Mouse (Mus musculus) testis, adult 2 months (tissue): ENCODE measurements around the gene Hyal2. TPM values are rescaled to one million over a fixed set of nuclear protein-coding genes. Genes with fewer than 3 reads are reported as not detected.

Experiments
- H3K27ac ChIP-seq: fragments of 200-500 bp; 2 replicates; pipeline ENCODE4 v1.5.1; 2012; ENCODE audit warnings: low read depth, low read length; ENCODE audit not compliant: control insufficient read depth, insufficient read depth
- H3K27me3 ChIP-seq: fragments of 200-500 bp; 2 replicates; pipeline ENCODE4 v1.6.1; 2012; ENCODE audit warnings: mild to moderate bottlenecking, low read length, moderate library complexity; ENCODE audit not compliant: control insufficient read depth, insufficient read depth
- H3K36me3 ChIP-seq: fragments of 200-500 bp; 2 replicates; pipeline ENCODE4 v1.6.1; 2012; ENCODE audit warnings: mild to moderate bottlenecking, low read length; ENCODE audit not compliant: control insufficient read depth, insufficient read depth
- H3K4me1 ChIP-seq: fragments of 200-500 bp; 2 replicates; pipeline ENCODE4 v1.6.1; 2012; ENCODE audit warnings: low read length; ENCODE audit not compliant: control insufficient read depth, insufficient read depth
- H3K4me3 ChIP-seq: fragments of 200-500 bp; 2 replicates; pipeline ENCODE4 v1.5.1; 2012; ENCODE audit warnings: low read depth, mild to moderate bottlenecking, low read length, moderate library complexity, mixed read lengths; ENCODE audit not compliant: control insufficient read depth
- CTCF ChIP-seq: fragments of 200-500 bp; IDR thresholded peaks from 2 replicates; pipeline ENCODE4 v1.5.1; 2012; ENCODE audit warnings: low read depth, mild to moderate bottlenecking, inconsistent platforms, low read length, moderate library complexity; ENCODE audit not compliant: control insufficient read depth, insufficient read depth, insufficient replicate concordance
- POLR2A ChIP-seq: fragments of 200-500 bp; IDR thresholded peaks from 2 replicates; pipeline ENCODE4 v1.6.1; 2012; ENCODE audit warnings: low read depth, mild to moderate bottlenecking, inconsistent platforms, low read length, moderate library complexity; ENCODE audit not compliant: control insufficient read depth
- polyA plus RNA-seq: library from polyadenylated mRNA; depleted of rRNA; stranded (reverse); fragments of >200 nt; gene quantifications from 2 replicates; pipeline ENCODE4 v1.2.3, GENCODE M21; 2012; rRNA removed

Gene Hyal2
- polyA plus RNA-seq, 1 experiment: 6.4 TPM

GRCm38 (mm10) chr9:107620954-107621353 lies 53.2 kb downstream of the Hyal2 start:
- Histone ChIP-seq H3K4me1 (no peaks in the 10 kb centered on the region; the same call in 1 of the 2 replicates), H3K27me3 (no peaks in the 10 kb centered on the region), H3K36me3 (no peaks in the 10 kb centered on the region), H3K4me3 (no peak overlapping the region), H3K27ac (no peak overlapping the region)
- TF ChIP-seq POLR2A: no peak
- no peak for TF ChIP-seq CTCF

Other genes starting within 250 kb of the Hyal2 start
- gene Hemk1, start 229.6 kb upstream of the Hyal2 start, polyA plus RNA-seq: 22.0 TPM in 2 replicates
- gene 6430571L13Rik, start 227.3 kb upstream of the Hyal2 start, polyA plus RNA-seq: 0.40 and 0.53 TPM in 2 replicates
- 5.2 and 8.2 TPM in 2 replicates for gene Cacna2d2, start 168.3 kb upstream of the Hyal2 start, polyA plus RNA-seq
- 38.3 and 46.9 TPM in 2 replicates for gene Tmem115, start 34.0 kb upstream of the Hyal2 start, polyA plus RNA-seq
- gene Cyb561d2, start 25.8 kb upstream of the Hyal2 start, polyA plus RNA-seq: 28.3 and 29.4 TPM in 2 replicates
- gene Nprl2, start 25.7 kb upstream of the Hyal2 start, polyA plus RNA-seq: 34.7 and 40.3 TPM in 2 replicates
- 245 and 272 TPM in 2 replicates for gene Zmynd10, start 20.6 kb upstream of the Hyal2 start, polyA plus RNA-seq
- 62.8 and 63.4 TPM in 2 replicates for gene Rassf1, start 16.4 kb upstream of the Hyal2 start, polyA plus RNA-seq
- gene Tusc2, start 4.7 kb upstream of the Hyal2 start, polyA plus RNA-seq: 28.4 and 31.7 TPM in 2 replicates
- 4.0 and 5.0 TPM in 2 replicates for gene Hyal1, start 9.0 kb downstream of the Hyal2 start, polyA plus RNA-seq
- gene Naa80, start 10.9 kb downstream of the Hyal2 start, polyA plus RNA-seq: 136 and 139 TPM in 2 replicates
- gene Hyal3, start 12.9 kb downstream of the Hyal2 start, polyA plus RNA-seq: 1.6 and 1.8 TPM in 2 replicates
- 16.4 and 20.5 TPM in 2 replicates for gene Ifrd2, start 19.7 kb downstream of the Hyal2 start, polyA plus RNA-seq
- gene Sema3b, start 41.3 kb downstream of the Hyal2 start, polyA plus RNA-seq: 2.1 and 4.1 TPM in 2 replicates
- 87.7 and 103 TPM in 2 replicates for gene Gnai2, start 67.4 kb downstream of the Hyal2 start, polyA plus RNA-seq
- gene Slc38a3, start 101.6 kb downstream of the Hyal2 start, polyA plus RNA-seq: 0.10 and 0.32 TPM in 2 replicates
- 0.05 and 0.12 TPM in 2 replicates for gene Gnat1, start 111.8 kb downstream of the Hyal2 start, polyA plus RNA-seq
- gene Sema3f, start 142.5 kb downstream of the Hyal2 start, polyA plus RNA-seq: 9.9 and 12.0 TPM in 2 replicates
- 52.0 and 57.8 TPM in 2 replicates for gene Rbm5, start 203.1 kb downstream of the Hyal2 start, polyA plus RNA-seq